Mouse (Mus musculus) cortical plate, adult 2 months (tissue): ENCODE measurements around the gene BC034090. TPM values are rescaled to one million over a fixed set of nuclear protein-coding genes. Genes with fewer than 3 reads are reported as not detected.

Source experiments
- H3K27ac ChIP-seq: fragments of 200-500 bp; 2 replicates; pipeline ENCODE4 v1.5.1; 2012; ENCODE audit warnings: low read length, control low read depth, inconsistent platforms; ENCODE audit not compliant: insufficient read depth
- H3K4me1 ChIP-seq: fragments of 200-500 bp; 2 replicates; pipeline ENCODE4 v1.6.1; 2011; ENCODE audit warnings: low read length; ENCODE audit not compliant: control insufficient read depth, insufficient read depth
- H3K4me3 ChIP-seq: fragments of 200-500 bp; 2 replicates; pipeline ENCODE4 v1.5.1; 2011; ENCODE audit warnings: mild to moderate bottlenecking, low read length, control low read depth; ENCODE audit not compliant: insufficient read depth
- CTCF ChIP-seq: fragments of 200-500 bp; IDR thresholded peaks from 2 replicates; pipeline ENCODE4 v1.5.1; 2011; ENCODE audit warnings: mild to moderate bottlenecking, control low read depth, low read length; ENCODE audit not compliant: insufficient read depth; ENCODE audit errors: extremely low read depth
- POLR2A ChIP-seq: fragments of 200-500 bp; IDR thresholded peaks from 2 replicates; pipeline ENCODE4 v1.6.1; 2011; ENCODE audit warnings: mild to moderate bottlenecking, low read length, control low read depth; ENCODE audit not compliant: insufficient read depth; ENCODE audit errors: extremely low read depth
- polyA plus RNA-seq: library from polyadenylated mRNA; depleted of rRNA; stranded (reverse); fragments of >200 nt; gene quantifications from 2 replicates; pipeline ENCODE4 v1.2.3, GENCODE M21; 2012; rRNA removed

The BC034090 gene
- polyA plus RNA-seq, 1 experiment, result 13.2 TPM

- TF ChIP-seq CTCF (no peak), POLR2A (no peak)
- Histone ChIP-seq H3K4me3 (no peak overlapping the region), H3K4me1 (peaks cover 6% of the 10 kb centered on the region; the same call in 1 of the 2 replicates), H3K27ac (no peak overlapping the region)
These were observed 71.2 kb downstream of the BC034090 start for GRCm38 (mm10) chr1:155172895-155173643.

- H3K4me3 ChIP-seq, result no peak overlapping the region
- peaks cover 8% of the 10 kb centered on the region for H3K4me1 ChIP-seq
- no peak overlapping the region for H3K27ac ChIP-seq
- TF ChIP-seq POLR2A (no peak), CTCF (no peak)
These were observed 74.3 kb downstream of the BC034090 start for GRCm38 (mm10) chr1:155169935-155170334.

GRCm38 (mm10) chr1:155167453-155167852 is 76.8 kb downstream of the BC034090 start:
- Histone ChIP-seq H3K27ac (no peak overlapping the region), H3K4me3 (no peak overlapping the region), H3K4me1 (peaks cover 5% of the 10 kb centered on the region)
- TF ChIP-seq CTCF, result no peak
- no peak for TF ChIP-seq POLR2A

Other genes starting within 250 kb of the BC034090 start
- gene Ier5, start 144.8 kb downstream of the BC034090 start, polyA plus RNA-seq, result 53.3 and 53.6 TPM in 2 replicates
- gene Mr1, start 97.6 kb downstream of the BC034090 start, polyA plus RNA-seq, result 4.8 and 5.2 TPM in 2 replicates
- gene Stx6, start 85.7 kb downstream of the BC034090 start, polyA plus RNA-seq, result 108 and 113 TPM in 2 replicates
- gene Xpr1, start 173.0 kb upstream of the BC034090 start, polyA plus RNA-seq, result 37.6 and 37.9 TPM in 2 replicates